Mouse (Mus musculus) granulocyte monocyte progenitor cell, adult 5-6 weeks (primary cell): ENCODE measurements around the gene Ap1m2. TPM values are rescaled to one million over a fixed set of nuclear protein-coding genes. Genes with fewer than 3 reads are reported as not detected.
A peak's percentile ranks its signal among the peaks of the same experiment; 100 is the strongest.
"Not testable (repeated sequence)": the region's sequence is repeated elsewhere in the genome, so short reads cannot be mapped to it uniquely, and the experiment has no call there.

Experiments used
- ATAC-seq: replicated peaks from 2 replicates; pipeline ENCODE4 v1.8.0; 2016; ENCODE audit warnings: mild to moderate bottlenecking, moderate TSS enrichment, inconsistent platforms; ENCODE audit not compliant: poor library complexity, severe bottlenecking
- total RNA-seq, 2 experiments: library from RNA; stranded (forward) in 1 of 2; stranded (reverse) in 1 of 2; fragments of 200-712, 200-1000 nt in 1 of 2; fragments of >200 nt in 1 of 2; fragmentation: Nextera tagmentation in 1 of 2; gene quantifications; 2 replicates each; pipeline ENCODE4 v1.2.3; 2014 to 2017

Ap1m2 gene
- total RNA-seq, 2 experiments from 2014 or later, result 0.10 to 2.5 TPM

- ATAC-seq, result peak; percentile 61
Measured at GRCm38 (mm10) chr9:21291022-21291787, 20.9 kb downstream of the Ap1m2 start, which contains the start of gene Cdkn2d. Gene Cdkn2d (minus strand): TSS chr9:21291407.

GRCm38 (mm10) chr9:21290589-21290988, 21.5 kb downstream of the Ap1m2 start:
- 0 out of 2 replicates have a peak, but pooled peaks have one; percentile 0 for ATAC-seq

GRCm38 (mm10) chr9:21289337-21289671, 22.8 kb downstream of the Ap1m2 start:
- no peak for ATAC-seq

- 0 out of 2 replicates have a peak, but pooled peaks have one; percentile 8 for ATAC-seq
Measured at GRCm38 (mm10) chr9:21288404-21289336, 23.5 kb downstream of the Ap1m2 start.

- peak; percentile 64 for ATAC-seq
Measured at GRCm38 (mm10) chr9:21287571-21288402, 24.4 kb downstream of the Ap1m2 start, which contains the start of gene Kri1. Gene Kri1 (minus strand): TSS chr9:21287969.

- ATAC-seq, result peak; percentile 2; the same call in 1 of the 2 replicates
Measured at GRCm38 (mm10) chr9:21286753-21287152, 25.4 kb downstream of the Ap1m2 start.

- no peak for ATAC-seq
Measured at GRCm38 (mm10) chr9:21283994-21284393, 28.1 kb downstream of the Ap1m2 start.

- no peak for ATAC-seq
Measured at GRCm38 (mm10) chr9:21283591-21283990, 28.5 kb downstream of the Ap1m2 start.

GRCm38 (mm10) chr9:21277776-21278175, 34.4 kb downstream of the Ap1m2 start:
- ATAC-seq, result no peak

- ATAC-seq, result no peak
Measured at GRCm38 (mm10) chr9:21276307-21276706, 35.8 kb downstream of the Ap1m2 start.

- no peak for ATAC-seq
Measured at GRCm38 (mm10) chr9:21275727-21276126, 36.4 kb downstream of the Ap1m2 start.

GRCm38 (mm10) chr9:21275013-21275710, 37.0 kb downstream of the Ap1m2 start:
- no peak for ATAC-seq

GRCm38 (mm10) chr9:21274336-21274735, 37.8 kb downstream of the Ap1m2 start:
- no peak for ATAC-seq

- ATAC-seq, result no peak
Measured at GRCm38 (mm10) chr9:21273520-21274228, 38.5 kb downstream of the Ap1m2 start.

- no peak for ATAC-seq
Measured at GRCm38 (mm10) chr9:21273094-21273493, 39.0 kb downstream of the Ap1m2 start.

- ATAC-seq, result no peak
Measured at GRCm38 (mm10) chr9:21272391-21272790, 39.7 kb downstream of the Ap1m2 start.

- not testable (repeated sequence) for ATAC-seq
Measured at GRCm38 (mm10) chr9:21269590-21269989, 42.5 kb downstream of the Ap1m2 start.

GRCm38 (mm10) chr9:21268305-21268704, 43.8 kb downstream of the Ap1m2 start:
- ATAC-seq, result no peak

GRCm38 (mm10) chr9:21266889-21267288, 45.2 kb downstream of the Ap1m2 start:
- no peak for ATAC-seq
